Mouse (Mus musculus): Measurements from ENCODE around the gene Ano9.

Ano9 gene

GRCm38 (mm10) chr7:141117636-141118035 lies at the start of gene Ano9:
Gene Ano9 (minus strand): TSS chr7:141117806.
- DNase-seq (ENCODE audit: low read depth) = no peak

GRCm38 (mm10) chr7:141164850-141165249 lies 47.2 kb upstream of the Ano9 start:
- peak; percentile 97 for DNase-seq (ENCODE audit: low read depth)

DNA sequence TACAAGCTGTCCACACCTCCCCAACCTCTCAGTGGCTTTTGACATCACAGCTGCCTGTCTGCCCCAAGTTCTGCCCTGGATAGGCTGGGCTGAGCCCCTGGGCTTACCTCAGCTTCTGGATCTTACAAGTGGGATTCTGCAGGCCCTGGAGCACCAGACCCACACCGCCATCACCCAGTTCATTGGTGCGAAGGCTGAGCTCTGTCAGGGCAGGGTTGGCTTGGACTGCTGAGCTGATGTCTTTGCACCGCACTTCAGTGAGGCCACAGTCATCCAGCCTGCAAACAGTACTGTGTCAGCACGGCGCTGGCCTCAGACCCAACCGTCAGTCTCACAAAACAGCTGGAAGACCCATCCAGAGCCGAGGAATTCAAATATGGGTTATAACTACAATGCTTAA lies 46.8 kb upstream of the Ano9 start:
- DNase-seq (ENCODE audit: low read depth) = no peak

DNA sequence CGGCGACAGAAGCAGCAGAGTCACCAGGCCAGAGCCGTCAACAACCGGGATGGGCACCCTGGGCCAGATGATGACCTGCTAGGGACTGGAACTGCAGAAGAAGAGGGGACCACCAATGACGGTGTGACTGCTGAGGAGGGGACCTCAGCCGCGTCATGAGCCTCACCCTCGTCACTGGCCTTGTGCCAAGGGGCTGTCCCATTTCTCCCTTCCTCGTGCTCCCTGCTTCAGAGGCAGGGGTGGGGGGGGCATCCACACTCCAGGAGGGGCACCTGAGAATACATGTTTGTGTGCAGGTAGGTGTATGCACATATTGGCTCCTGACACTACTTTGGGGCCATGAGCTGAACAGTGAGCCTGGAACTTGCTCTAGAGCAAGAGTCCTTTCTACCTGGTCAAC lies 37.8 kb upstream of the Ano9 start:
- no peak for DNase-seq (ENCODE audit: low read depth)

DNA sequence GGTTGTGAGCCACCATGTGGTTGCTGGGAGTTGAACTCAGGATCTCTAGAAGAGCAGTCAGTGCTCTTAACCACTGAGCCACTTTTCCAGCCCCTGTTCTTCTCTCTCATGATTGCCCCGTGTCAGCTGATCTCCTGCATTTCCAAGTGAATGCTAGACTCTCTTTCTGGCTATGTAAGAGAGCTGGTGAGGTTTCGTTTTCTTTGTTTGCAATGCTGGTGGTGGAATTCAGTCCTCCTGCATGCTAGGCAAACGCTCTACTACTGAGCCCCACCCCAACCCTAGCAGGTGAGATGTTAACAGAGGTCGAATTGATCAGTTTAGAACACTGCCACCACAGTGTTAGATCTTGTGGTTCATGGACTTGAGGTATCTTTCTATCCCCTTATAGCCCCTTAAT lies 31.0 kb upstream of the Ano9 start:
- DNase-seq (ENCODE audit: low read depth) = no peak

DNA sequence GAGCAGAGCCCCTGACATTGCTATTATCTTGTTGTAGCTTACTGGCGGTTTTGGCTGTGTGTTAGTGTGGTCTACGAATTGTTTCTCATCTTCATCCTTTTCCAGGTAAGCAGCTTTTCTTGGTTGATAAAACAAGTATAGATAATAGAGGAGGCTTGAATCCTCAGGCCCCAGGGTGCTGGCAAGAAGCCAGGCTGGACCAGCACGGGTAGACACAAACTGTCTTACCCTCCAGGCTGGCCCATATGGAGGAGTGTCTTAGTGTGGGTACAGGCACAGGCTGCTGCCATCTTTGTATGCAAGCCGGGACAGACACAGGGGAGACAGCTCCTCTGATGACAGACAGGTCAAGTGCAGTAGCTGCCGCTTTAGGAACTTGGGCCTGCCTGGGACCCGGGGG lies 29.4 kb upstream of the Ano9 start:
- DNase-seq (ENCODE audit: low read depth) = no peak

- no peak for DNase-seq (ENCODE audit: low read depth)
Measured at GRCm38 (mm10) chr7:141146043-141146595, 28.5 kb upstream of the Ano9 start.

GRCm38 (mm10) chr7:141145403-141145802 lies 27.8 kb upstream of the Ano9 start:
- DNase-seq (ENCODE audit: low read depth) = no peak

GRCm38 (mm10) chr7:141144650-141145049 lies 27.0 kb upstream of the Ano9 start:
- peak; percentile 60 for DNase-seq (ENCODE audit: low read depth)

DNA sequence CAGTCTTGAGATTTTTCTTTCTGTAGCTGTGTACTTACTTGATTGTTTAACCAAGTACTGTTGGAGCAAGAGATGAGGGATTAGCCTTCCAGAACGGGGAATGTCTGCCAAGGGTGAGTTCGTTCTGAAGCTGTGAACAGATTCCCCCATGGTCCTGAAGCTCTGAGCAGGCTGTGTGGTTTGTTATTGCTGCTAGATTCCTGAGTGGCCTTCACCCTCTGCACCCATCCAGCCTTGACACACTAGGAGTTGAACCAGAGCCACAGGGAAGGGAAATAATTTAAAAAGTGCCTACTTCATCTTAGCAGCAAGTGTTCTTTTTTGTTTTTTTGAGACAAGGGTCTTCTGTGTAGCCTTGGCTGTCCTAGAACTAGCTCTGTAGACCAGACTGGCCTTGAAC lies 26.3 kb upstream of the Ano9 start:
- DNase-seq (ENCODE audit: low read depth) = no peak

GRCm38 (mm10) chr7:141143112-141143511 lies 25.5 kb upstream of the Ano9 start:
- DNase-seq (ENCODE audit: low read depth) = peak; percentile 61

- no peak for DNase-seq (ENCODE audit: low read depth)
Measured at GRCm38 (mm10) chr7:141141326-141141725, 23.7 kb upstream of the Ano9 start.

DNA sequence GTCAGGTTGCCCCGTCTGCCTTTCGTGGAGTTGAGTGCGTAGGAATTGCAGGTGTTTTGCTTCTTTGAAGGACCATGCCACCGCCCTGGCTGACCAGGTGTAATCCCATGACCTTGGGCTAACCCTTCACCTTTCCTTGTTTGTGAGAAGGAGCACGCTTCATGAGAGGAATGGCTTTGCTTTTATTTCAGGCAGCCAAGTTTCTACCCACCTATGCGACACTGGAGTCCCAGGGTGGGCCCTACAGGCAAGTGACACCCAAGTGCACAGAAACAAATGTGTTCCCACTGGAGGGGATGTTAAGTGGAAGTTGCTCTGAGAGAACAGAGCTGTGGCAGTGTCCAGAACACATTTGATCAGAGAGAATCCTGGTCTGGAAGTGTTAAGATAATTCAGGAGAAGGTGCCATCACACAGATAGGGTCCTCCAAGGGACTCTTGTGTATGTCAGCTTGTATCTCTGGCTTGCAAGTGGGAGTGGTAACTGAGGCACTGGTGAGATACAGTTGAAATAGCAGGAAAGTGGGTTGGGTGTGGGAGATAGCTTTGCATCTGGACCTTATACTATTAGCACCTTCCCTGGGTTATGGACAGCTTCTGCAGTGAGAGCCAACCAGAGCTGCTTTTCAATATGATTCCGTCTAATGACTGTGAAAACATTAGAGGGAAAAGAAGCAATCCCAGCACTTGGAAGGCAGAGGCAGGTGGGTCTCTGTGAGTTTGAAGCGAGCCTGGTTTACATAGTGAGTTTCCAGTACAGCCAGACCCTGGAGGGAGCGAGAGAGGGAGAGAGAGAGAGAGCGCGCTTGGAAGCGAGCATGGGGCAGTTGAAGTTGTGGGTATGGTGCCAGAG lies 14.5 kb upstream of the Ano9 start:
- no peak for DNase-seq (ENCODE audit: low read depth)

DNA sequence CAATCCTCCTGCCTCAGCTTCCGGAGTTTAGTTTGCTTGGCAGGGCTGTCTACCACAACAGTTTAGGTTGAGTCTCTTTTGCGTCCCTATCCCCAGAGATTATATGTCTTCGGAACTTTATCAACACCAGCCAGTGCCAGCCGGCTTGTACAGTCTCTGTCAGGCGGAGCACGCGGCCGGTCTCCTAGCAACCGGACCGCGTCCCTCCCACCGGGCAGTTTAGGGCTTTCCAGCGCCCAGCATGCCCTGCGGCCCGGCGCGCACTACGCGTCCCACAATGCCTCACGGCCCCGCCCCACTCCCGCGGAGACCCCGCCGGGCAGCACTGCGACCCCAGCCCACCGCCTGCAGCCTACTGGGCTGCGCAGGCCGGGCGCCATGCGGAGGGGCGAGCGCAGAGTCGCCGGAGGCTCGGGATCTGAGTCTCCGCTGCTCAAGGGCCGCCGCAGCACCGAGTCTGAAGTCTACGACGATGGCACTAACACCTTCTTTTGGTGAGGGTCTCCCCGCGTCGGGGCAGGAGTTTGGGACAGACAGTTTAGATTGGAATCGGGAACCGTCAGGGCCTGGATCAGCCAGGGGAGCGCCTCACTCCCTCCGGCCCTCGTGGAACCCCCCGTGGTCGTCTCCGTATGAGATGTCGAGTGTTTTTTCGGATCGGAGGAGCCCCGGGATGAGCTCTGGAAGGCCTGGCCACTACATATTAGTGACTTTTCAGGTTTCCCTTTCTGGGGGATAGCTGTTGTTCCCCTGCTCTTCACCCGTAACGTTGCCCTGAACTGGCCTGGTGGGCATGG lies 13.6 kb upstream of the Ano9 start:
- DNase-seq (ENCODE audit: low read depth) = peak; percentile 88

DNA sequence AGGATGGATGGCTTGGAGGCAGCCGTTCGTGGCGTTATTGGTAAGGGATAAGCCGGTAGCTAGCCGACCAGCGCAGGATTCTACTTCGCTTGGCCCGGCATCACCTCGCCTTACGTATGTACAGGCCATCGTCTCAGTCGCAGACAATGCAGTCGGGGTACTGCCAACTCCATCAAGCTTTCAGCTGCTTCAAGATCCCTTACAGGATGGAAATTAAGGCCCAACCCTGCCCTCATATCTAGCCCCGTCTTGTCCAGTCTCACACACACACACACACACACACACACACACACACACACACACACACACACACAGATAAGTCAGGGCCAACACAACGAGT lies 5.9 kb upstream of the Ano9 start:
- no peak for DNase-seq (ENCODE audit: low read depth)

- DNase-seq (ENCODE audit: low read depth) = peak; percentile 100
Measured at GRCm38 (mm10) chr7:141122689-141123516, 5.3 kb upstream of the Ano9 start.

- peak; percentile 90 for DNase-seq (ENCODE audit: low read depth)
Measured at GRCm38 (mm10) chr7:141122245-141122644, 4.6 kb upstream of the Ano9 start, which contains the start of gene Ptdss2. Gene Ptdss2 (plus strand): TSS chr7:141122382.

GRCm38 (mm10) chr7:141121051-141121531 lies 3.5 kb upstream of the Ano9 start:
- peak; percentile 78 for DNase-seq (ENCODE audit: low read depth)

GRCm38 (mm10) chr7:141120605-141121004 lies 3.0 kb upstream of the Ano9 start:
- no peak for DNase-seq (ENCODE audit: low read depth)

DNA sequence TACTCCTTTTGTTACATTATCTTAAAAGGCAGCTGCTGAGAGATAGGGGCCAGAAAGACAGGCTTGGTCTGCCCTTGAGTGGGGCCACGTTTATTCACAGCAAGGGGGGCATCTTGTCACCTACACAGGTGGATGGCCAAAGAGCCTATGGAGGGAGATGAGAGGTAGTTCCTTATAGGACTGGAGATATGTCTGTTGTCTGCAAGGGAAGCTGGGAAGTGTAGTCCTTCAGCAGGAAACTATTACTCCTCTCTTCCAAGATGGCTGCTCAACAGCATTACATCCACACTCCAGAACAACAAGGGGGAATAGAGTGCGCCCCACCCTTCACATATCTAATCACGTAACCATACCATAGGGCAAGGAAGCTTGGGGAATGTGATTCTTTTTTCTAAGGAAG lies 1.9 kb upstream of the Ano9 start:
- no peak for DNase-seq (ENCODE audit: low read depth)

DNA sequence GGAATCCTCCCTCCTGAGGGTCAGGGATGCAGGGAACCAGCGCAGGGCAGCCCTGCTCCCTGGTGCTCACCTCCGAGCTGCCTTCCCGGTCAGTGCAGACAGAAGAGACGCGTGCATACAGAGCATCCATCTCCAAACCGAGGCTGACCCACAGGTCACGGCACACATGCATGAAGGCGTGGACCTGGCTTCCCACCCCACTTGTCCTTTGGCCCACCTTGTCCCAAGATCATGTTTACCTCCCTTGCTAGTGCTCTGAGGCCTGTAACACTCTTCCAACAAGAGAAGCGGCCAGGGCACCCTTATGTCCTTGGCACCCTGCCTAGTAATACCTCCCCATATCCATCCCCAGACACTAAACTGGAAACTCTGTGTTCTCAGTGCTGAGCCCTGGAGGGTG lies 1.7 kb downstream of the Ano9 start:
- no peak for DNase-seq (ENCODE audit: low read depth)

DNA sequence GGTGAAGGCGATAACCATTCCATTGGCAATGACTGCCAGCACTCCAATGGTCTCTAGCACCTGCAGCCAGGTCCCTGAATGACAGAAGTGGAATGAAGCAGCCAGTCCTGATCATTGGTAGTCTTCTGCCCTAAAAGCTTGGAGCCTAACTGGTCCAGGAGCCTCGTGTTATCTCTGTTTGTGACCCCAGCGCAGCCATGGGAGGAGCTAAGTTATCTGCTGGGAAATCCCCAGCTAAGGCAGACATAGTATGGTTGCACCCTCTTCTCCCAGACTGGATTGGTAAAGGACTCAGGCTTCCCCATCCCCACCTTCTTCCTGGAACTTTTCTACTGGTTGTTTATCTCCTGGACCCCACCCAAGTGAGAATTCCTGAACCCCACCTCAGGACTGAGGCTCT lies 14.4 kb downstream of the Ano9 start:
- no peak for DNase-seq (ENCODE audit: low read depth)
